Mouse (Mus musculus) subcutaneous adipose tissue, adult 2 months (tissue): ENCODE results near the gene Phf11a. TPM values are rescaled to one million over a fixed set of nuclear protein-coding genes. Genes with fewer than 3 reads are reported as not detected.

Source experiments
- polyA plus RNA-seq: library from polyadenylated mRNA; depleted of rRNA; stranded (reverse); fragments of >200 nt; gene quantifications from 2 replicates; pipeline ENCODE4 v1.2.3, GENCODE M21; 2012; ENCODE audit warnings: low replicate concordance; rRNA removed

Gene Phf11a
- 1.4 and 2.7 TPM in 2 replicates for polyA plus RNA-seq

DNA sequence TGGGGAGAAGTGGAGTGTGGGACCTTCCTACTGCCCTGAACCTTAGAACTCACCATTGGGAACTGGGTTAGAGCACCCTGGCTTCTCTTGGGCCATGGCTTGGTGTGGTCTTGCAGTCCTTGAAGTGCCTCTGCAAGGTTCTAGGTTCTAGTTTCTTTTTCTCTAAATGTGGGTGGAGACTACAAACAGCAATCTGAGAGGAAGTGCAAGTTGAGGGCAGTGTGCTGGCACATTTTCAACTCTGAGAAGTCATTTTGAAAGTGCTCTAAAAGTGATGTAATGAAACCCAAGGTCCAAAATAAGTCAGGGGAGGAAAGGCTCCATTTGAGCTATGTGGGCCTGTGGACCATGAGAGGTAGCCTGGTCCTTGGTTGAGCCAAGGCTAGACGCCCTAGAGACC lies at the start of gene Phf11a:
Gene Phf11a (minus strand): TSS at position 132 of the 400 bp plus-strand sequence.

DNA sequence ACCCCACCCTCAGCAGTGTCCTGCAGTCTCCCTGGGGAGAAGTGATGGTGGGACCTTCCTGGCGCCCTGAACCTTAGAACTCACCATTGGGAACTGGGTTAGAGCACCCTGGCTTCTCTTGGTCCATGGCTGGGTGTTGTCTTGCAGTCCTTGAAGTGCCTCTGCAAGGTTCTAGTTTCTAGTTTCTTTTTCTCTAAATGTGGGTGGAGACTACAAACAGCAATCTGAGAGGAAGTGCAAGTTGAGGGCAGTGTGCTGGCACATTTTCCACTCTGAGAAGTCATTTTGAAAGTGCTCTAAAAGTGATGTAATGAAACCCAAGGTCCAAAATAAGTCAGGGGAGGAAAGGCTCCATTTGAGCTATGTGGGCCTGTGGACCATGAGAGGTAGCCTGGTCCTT lies 43.9 kb upstream of the Phf11a start, which contains the start of gene Phf11b:
Gene Phf11b (minus strand): TSS at position 163 of the 400 bp plus-strand sequence.

DNA sequence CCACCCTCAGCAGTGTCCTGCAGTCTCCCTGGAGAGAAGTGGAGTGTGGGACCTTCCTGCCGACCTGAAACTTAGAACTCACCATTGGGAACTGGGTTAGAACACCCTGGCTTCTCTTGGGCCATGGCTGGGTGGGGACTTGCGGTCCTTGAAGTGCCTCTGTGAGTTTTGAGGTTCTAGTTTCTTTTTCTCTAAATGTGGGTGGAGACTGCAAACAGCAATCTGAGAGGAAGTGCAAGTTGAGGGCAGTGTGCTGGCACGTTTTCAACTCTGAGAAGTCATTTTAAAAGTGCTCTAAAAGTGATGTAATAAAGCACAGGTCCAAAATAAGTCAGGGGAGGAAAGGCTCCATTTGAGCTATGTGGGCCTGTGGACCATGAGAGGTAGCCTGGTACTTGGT lies 37.3 kb downstream of the Phf11a start, which contains the start of gene Gm6904:
Gene Gm6904 (minus strand): TSS at position 161 of the 400 bp plus-strand sequence.

Other genes with a start within 250 kb of the Phf11a start
- gene 1700129C05Rik, start 154.6 kb downstream of the Phf11a start, polyA plus RNA-seq = not detected in 2 replicates
- gene Gm5142, start 118.8 kb downstream of the Phf11a start, polyA plus RNA-seq = not detected in 2 replicates
- gene Rcbtb1, start 96.3 kb downstream of the Phf11a start, polyA plus RNA-seq = 11.4 and 22.4 TPM in 2 replicates
- 0.14 TPM in 1 of 2 replicates, not detected in the other for gene Gm6904, start 37.3 kb downstream of the Phf11a start, polyA plus RNA-seq
- gene Phf11b, start 43.8 kb upstream of the Phf11a start, polyA plus RNA-seq = 1.9 and 2.0 TPM in 2 replicates
- 18.3 and 19.7 TPM in 2 replicates for gene Phf11d, start 67.9 kb upstream of the Phf11a start, polyA plus RNA-seq
- 0.59 and 0.72 TPM in 2 replicates for gene Phf11c, start 97.9 kb upstream of the Phf11a start, polyA plus RNA-seq
- 3.5 and 6.6 TPM in 2 replicates for gene Setdb2, start 143.4 kb upstream of the Phf11a start, polyA plus RNA-seq
- 12.6 and 22.0 TPM in 2 replicates for gene Cab39l, start 143.4 kb upstream of the Phf11a start, polyA plus RNA-seq